Mouse (Mus musculus): ENCODE results near the gene Alox8.
A peak's percentile ranks its signal among the peaks of the same experiment; 100 is the strongest.

Gene Alox8

DNA sequence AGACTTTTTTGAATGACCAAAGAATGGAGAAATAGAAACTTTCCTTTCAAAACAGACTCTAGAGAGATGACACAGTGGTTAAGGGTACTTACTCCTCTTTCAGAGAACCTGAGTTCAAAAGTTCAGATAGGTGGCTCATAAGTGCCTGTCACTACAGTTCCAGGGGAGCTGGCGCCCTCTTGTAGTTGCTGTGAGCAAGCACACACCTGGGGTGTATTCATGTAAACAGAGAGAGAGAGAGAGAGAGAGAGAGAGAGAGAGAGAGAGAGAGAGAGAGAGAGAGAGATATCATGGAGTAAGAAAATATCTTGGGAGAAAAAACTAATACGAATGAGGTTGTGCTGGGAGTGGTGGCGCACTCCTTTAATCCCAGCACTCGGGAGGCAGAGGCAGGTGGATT, 17.5 kb downstream of the Alox8 start:
- no peak for DNase-seq (ENCODE audit: low read depth in 2 of 2, low spot score in 2 of 2)

DNA sequence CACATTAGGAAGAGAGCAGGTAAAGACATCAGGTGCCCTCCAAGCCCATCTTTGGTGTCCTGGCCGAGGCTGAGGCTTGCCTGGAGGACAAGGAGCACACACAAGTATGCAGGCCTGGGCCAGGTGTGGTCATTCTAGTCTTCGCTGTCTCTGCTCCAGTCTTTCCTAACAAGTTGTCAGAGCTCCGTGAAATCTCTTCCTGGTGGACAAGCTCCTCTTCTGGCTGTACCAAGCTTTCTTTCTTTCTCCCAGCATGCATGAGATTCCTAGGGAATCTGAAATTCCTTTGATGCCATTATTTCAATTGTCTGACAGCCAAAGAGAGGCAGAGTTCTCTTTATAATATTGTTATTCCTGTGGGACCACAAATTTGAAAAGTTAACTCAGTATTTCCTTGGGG, 18.1 kb downstream of the Alox8 start:
- no peak for DNase-seq (ENCODE audit: low read depth in 2 of 2, low spot score in 2 of 2)

DNA sequence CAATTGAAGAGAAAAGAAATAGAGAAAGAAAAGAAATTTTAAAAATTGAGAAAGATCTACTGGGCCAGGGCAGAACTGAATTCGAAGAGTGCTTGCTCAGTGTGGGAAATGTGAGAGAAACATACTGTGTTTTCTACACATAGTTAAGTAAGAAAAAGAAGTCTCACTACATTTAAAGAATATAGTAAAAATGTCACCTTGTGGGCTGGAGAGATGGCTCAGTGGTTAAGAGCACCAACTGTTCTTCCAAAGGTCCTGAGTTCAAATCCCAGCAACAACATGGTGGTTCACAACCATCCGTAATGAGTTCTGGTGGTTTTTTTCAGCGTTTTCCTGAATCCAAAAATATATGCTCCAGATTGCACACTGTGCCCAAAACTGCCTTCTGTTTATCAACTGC, 19.1 kb downstream of the Alox8 start:
- no peak for DNase-seq (ENCODE audit: low read depth in 2 of 2, low spot score in 2 of 2)

DNA sequence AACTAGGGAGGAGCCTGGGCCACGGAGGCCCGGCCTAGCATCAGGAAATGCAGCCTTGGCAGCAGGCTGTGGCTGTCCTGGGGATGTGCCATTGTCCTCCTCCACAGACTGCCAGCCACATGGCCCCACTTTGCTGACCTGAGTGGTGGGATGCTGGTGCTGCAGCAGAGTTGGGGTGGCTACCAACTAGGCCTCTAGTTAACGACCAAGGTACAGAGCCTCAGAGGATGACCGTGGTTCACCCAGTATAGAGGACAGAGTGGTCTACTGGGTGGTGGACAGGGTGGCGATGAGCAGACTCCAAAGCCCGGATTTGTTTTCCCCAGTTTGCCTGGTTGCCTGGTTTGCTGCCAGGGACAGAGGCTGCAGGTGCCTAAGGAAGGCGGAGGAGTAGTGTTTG, 22.9 kb downstream of the Alox8 start:
- no peak for DNase-seq (ENCODE audit: low read depth in 2 of 2, low spot score in 2 of 2)

DNA sequence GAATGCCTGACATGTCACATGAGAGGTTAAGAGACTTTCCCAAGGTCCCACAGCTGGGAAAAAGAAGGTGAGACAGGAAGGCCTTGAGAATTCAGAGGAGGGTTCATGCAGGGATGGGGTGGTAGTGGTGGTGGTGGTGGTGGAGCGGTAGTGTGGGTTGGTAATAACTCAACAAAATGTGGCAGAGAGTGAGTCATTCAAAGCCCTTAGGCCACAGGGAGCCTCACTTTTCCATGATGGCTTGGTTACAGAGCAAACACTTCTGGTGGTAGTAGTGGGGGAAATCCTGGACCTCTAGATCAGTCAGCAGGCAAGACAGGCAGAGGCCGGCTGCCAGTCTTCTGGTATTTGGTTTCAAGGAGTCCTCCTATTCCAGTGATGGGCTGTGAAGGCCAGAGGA, 25.0 kb downstream of the Alox8 start:
- no peak for DNase-seq (ENCODE audit: low read depth in 2 of 2, low spot score in 2 of 2)

DNA sequence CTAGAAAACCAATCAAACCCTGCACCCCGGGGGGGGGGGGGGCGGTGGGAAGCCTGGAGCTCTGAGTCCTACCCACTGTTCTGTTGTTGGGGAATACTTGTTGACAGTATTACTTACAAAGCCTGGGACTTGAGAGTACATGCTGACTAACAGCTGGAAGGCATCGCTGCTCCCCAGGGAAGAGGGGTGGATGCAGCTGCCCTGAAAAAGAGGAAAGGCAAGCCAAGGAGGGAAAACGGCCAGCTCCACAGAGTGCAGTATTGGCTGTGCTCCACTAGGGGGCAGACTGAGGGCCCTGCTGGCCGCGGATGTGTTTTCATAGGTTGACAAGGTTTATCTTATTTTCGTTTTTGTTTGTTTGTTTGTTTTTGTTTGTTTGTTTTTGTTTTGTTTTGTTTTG, 26.0 kb downstream of the Alox8 start:
- peak in 1 of 2 experiments; percentile 25 for DNase-seq (ENCODE audit: low read depth in 2 of 2, low spot score in 2 of 2)

DNA sequence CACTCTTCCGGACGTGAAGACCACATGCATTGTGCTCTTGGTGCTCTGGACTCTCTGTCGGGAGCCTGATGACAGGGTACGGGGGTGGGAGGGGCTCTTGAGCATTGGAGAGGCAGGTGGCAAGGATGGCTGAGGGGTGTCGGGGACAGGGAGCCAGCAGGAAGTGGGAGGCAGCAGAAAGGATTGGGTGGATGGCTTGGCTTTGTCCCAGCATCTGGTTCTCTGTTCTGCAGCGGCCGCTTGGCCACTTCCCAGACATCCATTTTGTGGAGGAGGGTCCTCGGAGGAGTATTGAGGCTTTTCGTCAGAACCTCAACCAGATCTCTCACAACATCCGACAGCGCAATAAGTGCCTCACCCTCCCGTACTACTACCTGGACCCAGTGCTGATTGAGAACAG, 28.3 kb downstream of the Alox8 start:
- DNase-seq (ENCODE audit: low read depth in 2 of 2, low spot score in 2 of 2), result no peak

DNA sequence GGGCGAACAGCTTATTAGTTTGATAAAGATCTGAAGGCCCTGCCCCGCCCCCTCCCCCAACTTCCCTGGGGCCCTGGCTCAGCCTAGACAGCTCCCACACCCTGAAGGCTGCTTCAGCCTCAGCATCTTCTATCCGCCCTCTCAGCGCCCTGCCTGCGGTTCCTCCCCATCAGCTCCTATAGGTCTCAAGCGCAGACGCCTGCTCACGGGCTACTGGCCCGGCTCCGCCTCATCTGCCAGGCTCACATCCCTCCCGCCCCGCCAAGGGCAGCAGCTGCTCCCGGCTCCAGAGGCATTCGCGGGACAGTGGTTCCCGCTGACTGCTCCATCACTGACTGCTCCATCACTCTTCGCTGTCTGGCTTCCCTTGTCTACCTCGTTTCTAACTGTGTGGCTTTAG, 40.8 kb downstream of the Alox8 start, which contains the start of gene Alox12b:
Gene Alox12b, plus strand, starts transcription at position 190 of the 400 bp plus-strand sequence.
- no peak for DNase-seq (ENCODE audit: low read depth in 2 of 2, low spot score in 2 of 2)

DNA sequence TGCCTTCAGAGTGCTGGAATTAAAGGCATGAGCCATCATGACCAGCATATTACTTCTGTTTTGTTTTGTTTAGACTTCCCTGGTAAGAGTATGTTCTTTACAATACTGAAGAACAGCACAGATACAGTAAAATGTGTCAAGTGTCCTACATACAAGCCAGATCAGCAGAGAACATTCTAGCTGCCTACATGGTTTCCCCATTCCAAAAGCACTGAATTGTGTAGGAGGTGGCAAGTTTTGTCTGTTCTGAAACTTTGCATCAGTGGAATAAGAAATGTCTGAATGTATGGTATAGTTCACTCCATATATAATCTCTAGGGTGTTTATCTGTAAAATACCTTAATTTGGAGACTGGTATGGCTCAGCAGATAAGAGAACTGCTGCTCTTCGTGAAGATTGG, 42.3 kb downstream of the Alox8 start:
- DNase-seq (ENCODE audit: low read depth in 2 of 2, low spot score in 2 of 2), result no peak

DNA sequence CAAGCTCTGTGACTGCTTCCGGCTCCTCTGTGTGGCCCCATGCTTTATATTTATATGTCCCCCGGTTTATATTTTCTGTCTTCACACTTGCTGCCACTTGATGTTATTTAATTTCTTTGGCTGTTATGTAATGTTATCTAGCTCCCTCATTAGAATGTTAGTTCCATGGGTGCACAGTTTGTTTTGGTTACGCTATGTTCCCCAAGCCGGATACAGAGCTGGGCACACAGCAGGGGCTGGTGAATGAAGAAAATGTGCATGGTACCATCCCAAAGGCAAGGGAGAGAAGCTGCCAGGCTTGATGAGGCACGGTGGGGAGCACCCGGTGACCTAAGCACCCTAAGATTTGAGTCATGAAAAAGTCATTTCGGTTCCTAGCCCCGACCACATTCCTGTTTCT, 43.8 kb downstream of the Alox8 start:
- no peak for DNase-seq (ENCODE audit: low read depth in 2 of 2, low spot score in 2 of 2)

DNA sequence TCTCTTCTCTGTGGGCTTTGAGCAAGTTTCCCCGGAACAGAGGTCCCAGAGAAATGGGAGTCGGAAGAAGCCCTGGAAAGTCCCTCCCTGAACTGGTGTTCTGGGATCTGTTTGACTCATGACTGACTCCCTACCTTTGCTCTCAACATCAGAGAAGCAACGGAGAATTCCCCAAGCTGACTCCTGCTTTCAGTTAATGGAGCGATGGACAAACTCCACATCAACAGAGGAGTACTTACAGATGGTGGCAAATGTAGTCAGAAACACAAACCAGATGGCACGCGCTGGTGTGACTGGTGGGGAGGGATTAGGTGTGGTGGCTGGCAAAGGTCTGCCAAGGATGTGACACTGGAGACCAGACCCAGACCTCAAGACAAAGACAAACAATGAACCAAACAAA, 46.6 kb downstream of the Alox8 start:
- no peak for DNase-seq (ENCODE audit: low read depth in 2 of 2, low spot score in 2 of 2)

DNA sequence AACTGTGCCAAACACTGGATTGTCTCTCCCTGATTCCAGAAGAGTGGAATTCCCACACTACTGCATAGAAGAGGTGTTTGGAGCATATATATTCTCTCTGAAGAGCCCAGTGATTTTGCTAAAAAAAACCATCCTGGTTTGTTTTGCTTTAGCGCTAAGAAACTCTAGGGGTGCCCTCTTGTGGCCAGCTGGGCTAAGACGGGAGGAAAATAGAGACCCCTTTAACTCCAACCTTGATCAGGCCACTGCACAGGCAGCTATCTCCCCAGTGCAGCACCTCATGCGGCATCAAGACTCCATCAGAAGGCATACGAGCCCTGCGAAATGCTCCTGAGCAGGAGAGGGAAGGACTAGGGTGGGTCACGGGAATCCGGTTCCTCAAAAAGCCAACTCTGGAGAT, 47.2 kb downstream of the Alox8 start:
- peak; percentile 56 to 79 for DNase-seq (ENCODE audit: low read depth in 2 of 2, low spot score in 2 of 2)

DNA sequence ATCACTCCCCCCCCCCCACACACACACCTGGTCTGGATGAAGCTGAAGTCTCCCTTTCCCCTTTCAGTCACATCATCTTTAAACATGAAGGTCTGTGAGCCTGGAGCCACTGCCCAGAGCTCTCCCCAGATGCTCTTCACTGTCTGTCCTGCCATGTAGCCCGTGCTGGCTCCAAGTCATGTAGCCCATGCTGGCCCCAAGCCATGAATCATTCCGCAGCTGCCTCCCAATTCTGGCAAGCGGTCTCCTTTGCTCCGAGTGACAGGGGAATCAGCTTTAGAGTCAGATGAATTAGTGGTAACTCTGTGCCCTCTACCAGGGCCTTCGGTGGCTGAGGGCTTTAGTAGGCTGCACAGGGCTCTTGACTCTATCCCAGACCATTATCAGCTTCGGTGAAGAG, 47.9 kb downstream of the Alox8 start:
- no peak for DNase-seq (ENCODE audit: low read depth in 2 of 2, low spot score in 2 of 2)

DNA sequence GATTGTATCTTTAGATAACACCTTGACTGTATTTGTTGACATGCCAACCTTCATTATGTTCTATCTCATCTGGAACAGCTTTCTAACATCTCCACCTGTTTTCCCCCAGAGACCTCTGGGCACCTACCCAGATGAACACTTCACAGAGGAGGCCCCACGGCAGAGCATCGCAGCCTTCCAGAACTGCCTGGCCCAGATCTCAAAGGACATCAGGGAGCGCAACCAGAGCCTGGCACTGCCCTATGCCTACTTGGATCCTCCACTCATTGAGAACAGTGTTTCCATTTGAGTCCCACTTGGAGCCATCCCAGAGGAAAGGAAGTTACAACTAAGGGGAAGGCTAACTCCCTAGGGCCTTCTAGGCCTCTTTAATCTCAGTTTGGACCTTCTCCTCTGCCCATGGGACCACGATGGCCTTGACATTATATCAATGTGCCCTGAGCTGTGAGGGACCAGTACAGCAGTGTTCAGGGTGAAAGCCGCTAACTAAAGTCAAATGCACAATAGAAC, 49.1 kb downstream of the Alox8 start:
- no peak for DNase-seq (ENCODE audit: low read depth in 2 of 2, low spot score in 2 of 2)

DNA sequence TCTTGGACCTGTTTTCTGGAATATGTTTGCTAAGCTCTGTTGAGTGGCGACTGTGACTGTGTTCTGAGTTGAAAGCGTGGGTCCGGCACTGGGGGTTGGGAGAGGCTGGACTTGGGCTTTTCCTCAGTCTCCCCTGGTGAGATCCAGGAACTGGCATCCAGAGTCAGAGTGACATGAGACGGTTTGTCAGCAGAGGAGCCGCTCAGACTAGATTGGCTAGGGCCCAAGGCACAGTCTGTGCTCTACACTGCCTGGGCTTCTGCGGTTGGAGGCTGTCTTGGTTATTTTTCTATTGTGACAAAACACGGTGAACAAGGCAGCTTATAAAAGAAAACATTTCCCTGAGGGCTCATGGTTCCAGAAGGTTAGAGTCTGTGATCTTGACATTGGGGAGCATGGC, 50.1 kb downstream of the Alox8 start:
- DNase-seq (ENCODE audit: low read depth in 2 of 2, low spot score in 2 of 2), result no peak

DNA sequence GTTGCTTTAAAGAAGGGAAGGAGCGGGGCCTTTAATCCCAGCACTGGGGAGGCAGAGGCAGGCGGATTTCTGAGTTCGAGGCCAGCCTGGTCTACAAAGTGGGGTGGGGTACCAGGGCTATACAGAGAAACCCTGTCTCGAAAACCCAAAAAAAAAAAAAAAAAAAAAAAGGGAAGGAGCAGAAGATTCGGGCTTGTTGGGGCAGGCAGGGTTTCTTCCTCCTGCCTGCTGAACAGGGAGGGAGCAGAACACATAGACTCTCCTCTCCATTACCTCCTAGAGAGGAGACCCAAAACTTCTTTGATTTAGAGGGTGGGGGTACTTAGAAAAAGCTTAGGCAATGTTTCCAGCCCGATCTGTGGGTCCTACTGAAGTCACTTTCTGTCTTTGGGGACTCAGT, 62.3 kb downstream of the Alox8 start:
- DNase-seq (ENCODE audit: low read depth in 2 of 2, low spot score in 2 of 2), result no peak

DNA sequence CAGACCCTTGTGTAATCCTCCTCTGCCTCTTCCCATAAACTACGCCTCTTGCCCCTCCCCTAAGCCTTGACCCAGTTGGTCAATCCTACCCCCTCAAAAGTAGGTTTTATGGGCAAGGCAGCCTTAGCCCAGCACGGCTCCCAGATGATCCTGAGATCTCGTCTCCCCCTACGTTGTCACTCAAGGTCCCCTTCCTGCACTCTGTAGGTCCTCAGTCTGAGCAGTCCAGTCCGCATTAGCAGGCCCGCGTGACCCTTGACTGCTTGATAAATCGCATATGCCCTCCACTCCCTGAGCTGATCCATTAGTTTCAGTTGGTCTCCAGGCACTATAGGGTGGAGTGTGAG, 63.0 kb downstream of the Alox8 start:
- no peak for DNase-seq (ENCODE audit: low read depth in 2 of 2, low spot score in 2 of 2)
